Mouse (Mus musculus) cerebellum, adult 2 months (tissue): ENCODE measurements around the gene Cfap206. TPM values are rescaled to one million over a fixed set of nuclear protein-coding genes. Genes with fewer than 3 reads are reported as not detected.

ENCODE experiments used
- DNase-seq, 2 experiments: peaks; one replicate each; pipeline ENCODE4 v3.0.0; 2021
- H3K27ac ChIP-seq: fragments of 200-500 bp; 2 replicates; pipeline ENCODE4 v1.5.1; 2012; ENCODE audit warnings: low read length, control low read depth, inconsistent platforms; ENCODE audit not compliant: insufficient read depth
- H3K27me3 ChIP-seq: fragments of 200-500 bp; 2 replicates; pipeline ENCODE4 v1.6.1; 2012; ENCODE audit warnings: inconsistent platforms, mild to moderate bottlenecking, low read length, moderate library complexity; ENCODE audit not compliant: control insufficient read depth, insufficient read depth
- H3K4me1 ChIP-seq: fragments of 200-500 bp; 2 replicates; pipeline ENCODE4 v1.6.1; 2011; ENCODE audit warnings: low read length; ENCODE audit not compliant: control insufficient read depth, insufficient read depth
- H3K4me3 ChIP-seq: fragments of 200-500 bp; replicated peaks from 2 replicates; pipeline ENCODE3; 2011; ENCODE audit warnings: mild to moderate bottlenecking, low read depth, low read length, control low read depth; ENCODE audit not compliant: insufficient read depth
- CTCF ChIP-seq: fragments of 200-500 bp; IDR thresholded peaks from 2 replicates; pipeline ENCODE4 v1.5.1; 2011; ENCODE audit warnings: low read depth, mild to moderate bottlenecking, control low read depth, low read length, moderate library complexity, borderline replicate concordance; ENCODE audit not compliant: insufficient read depth
- POLR2A ChIP-seq: fragments of 200-500 bp; IDR thresholded peaks from 2 replicates; pipeline ENCODE4 v1.6.1; 2011; ENCODE audit warnings: low read length, control low read depth, borderline replicate concordance; ENCODE audit not compliant: insufficient read depth
- WGBS: fragments of 180-500 bp; shearing (Covaris S2); methylation state at CpG from one replicate; pipeline ENCODE4 v1.1.7; 2018; 5-methylcytosine and 5-hydroxymethylcytosine counted together
- polyA plus RNA-seq: library from polyadenylated mRNA; depleted of rRNA; stranded (reverse); fragments of >200 nt; gene quantifications from 2 replicates; pipeline ENCODE4 v1.2.3, GENCODE M21; 2012; rRNA removed

The Cfap206 gene
- polyA plus RNA-seq, 1 experiment = 0.59 TPM

DNA sequence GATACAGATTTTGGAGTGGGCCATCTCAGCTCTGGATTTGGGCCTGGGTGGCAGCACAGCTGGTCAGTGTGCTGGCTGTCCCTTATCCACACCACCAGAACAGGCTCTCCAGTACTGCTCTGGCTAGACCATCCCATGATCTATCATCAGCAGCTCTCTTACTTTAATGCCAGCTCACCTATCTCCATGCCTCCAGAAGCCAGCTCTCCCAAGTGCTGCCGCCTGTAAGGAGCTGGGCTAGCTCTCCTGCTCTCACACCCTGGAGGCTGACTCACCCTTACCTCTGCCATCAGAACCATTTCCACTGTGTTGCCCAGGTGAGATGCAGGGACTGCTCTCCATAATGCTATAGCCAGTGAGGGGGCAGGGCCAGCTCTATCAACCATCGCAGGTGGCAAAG, 68.5 kb downstream of the Cfap206 start:
- no peak for DNase-seq

GRCm38 (mm10) chr4:34659012-34659411, 71.0 kb downstream of the Cfap206 start:
- 94% methylated on average over 2 of the region's 2 CpGs for WGBS
- Histone ChIP-seq H3K4me1 (no peaks in the 10 kb centered on the region), H3K27me3 (no peaks in the 10 kb centered on the region), H3K4me3 (no peak overlapping the region), H3K27ac (no peak overlapping the region)
- no peak for TF ChIP-seq CTCF
- TF ChIP-seq POLR2A = no peak
- DNase-seq = no peak

More for the DNA sequence above, 68.5 kb downstream of the Cfap206 start:
- no peak overlapping the region for H3K27ac ChIP-seq
- 93% methylated on average over 2 of the region's 2 CpGs for WGBS
- H3K4me3 ChIP-seq = no peak overlapping the region
- H3K27me3 ChIP-seq = no peaks in the 10 kb centered on the region
- H3K4me1 ChIP-seq = no peaks in the 10 kb centered on the region
- TF ChIP-seq POLR2A (no peak), CTCF (no peak)

DNA sequence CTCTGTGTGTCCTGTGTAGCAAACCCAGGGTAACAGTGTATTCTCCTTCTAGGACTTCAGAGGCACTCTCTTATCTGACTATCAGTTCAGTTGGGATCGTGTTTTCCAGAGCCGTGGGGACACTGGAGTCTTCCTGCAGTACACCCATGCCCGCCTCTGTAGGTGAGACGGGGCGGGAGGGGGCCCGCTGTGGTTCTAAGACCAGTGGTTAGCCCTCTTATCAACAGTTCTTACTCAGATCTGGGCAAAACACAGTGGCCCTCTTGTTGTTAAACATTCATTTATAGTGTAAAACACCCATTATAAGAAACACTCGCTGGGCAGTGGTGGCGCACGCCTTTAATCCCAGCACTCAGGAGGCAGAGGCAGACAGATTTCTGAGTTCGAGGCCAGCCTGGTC, 73.9 kb downstream of the Cfap206 start:
- Histone ChIP-seq H3K27me3 (no peaks in the 10 kb centered on the region), H3K4me1 (no peaks in the 10 kb centered on the region), H3K4me3 (no peak overlapping the region), H3K27ac (no peak overlapping the region)
- TF ChIP-seq POLR2A (no peak), CTCF (no peak)
- no peak for DNase-seq
- WGBS = 94% methylated on average over 10 of the region's 10 CpGs

GRCm38 (mm10) chr4:34653179-34653578, 76.8 kb downstream of the Cfap206 start:
- Histone ChIP-seq H3K4me3 (no peak overlapping the region), H3K27me3 (no peaks in the 10 kb centered on the region), H3K4me1 (no peaks in the 10 kb centered on the region), H3K27ac (no peak overlapping the region)
- 92% methylated on average over 7 of the region's 7 CpGs for WGBS
- DNase-seq = no peak
- TF ChIP-seq CTCF (no peak), POLR2A (no peak)

DNA sequence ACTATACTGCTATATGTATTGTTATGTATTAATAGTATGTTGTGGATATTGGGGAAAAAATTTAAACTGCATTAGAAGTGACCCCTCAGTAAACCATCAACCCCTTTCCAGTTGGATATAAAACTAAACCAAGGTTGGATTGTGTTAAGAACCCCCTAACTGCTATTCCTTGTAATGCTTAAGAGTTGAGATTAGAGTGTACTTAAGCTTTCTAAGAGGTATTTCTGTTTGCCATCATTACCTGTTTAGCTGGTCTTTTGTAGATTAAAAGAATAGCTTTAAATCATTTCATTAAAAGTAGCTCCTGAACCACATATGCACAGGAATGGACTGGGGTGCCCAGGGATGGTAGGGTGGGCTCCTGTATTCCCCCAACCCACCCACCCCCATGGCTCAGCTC, 85.2 kb downstream of the Cfap206 start:
- H3K27me3 ChIP-seq = no peaks in the 10 kb centered on the region
- no peak for TF ChIP-seq POLR2A
- no peak for TF ChIP-seq CTCF
- H3K27ac ChIP-seq = no peak overlapping the region
- no peak for DNase-seq
- H3K4me3 ChIP-seq = no peak overlapping the region
- H3K4me1 ChIP-seq = no peaks in the 10 kb centered on the region

GRCm38 (mm10) chr4:34640731-34641130, 89.3 kb downstream of the Cfap206 start:
- H3K27me3 ChIP-seq = no peaks in the 10 kb centered on the region
- TF ChIP-seq POLR2A (no peak), CTCF (no peak)

GRCm38 (mm10) chr4:34639745-34640364, 90.2 kb downstream of the Cfap206 start:
- no peaks in the 10 kb centered on the region for H3K27me3 ChIP-seq
- TF ChIP-seq POLR2A = no peak
- TF ChIP-seq CTCF = no peak
- 95% methylated on average over 5 of the region's 5 CpGs for WGBS
- H3K4me1 ChIP-seq = no peaks in the 10 kb centered on the region
- H3K27ac ChIP-seq = no peak overlapping the region
- no peak for DNase-seq
- no peak overlapping the region for H3K4me3 ChIP-seq

More at GRCm38 (mm10) chr4:34640731-34641130, 89.3 kb downstream of the Cfap206 start:
- no peaks in the 10 kb centered on the region for H3K4me1 ChIP-seq
- 100% methylated on average over 3 of the region's 3 CpGs for WGBS
- H3K4me3 ChIP-seq = no peak overlapping the region
- no peak for DNase-seq
- no peak overlapping the region for H3K27ac ChIP-seq

Other genes with a start within 250 kb of the Cfap206 start
- 67.1 and 72.2 TPM in 2 replicates for gene Akirin2, start 179.3 kb downstream of the Cfap206 start, polyA plus RNA-seq
- gene Orc3, start 115.3 kb downstream of the Cfap206 start, polyA plus RNA-seq = 44.2 and 49.3 TPM in 2 replicates
- gene Rars2, start 115.2 kb downstream of the Cfap206 start, polyA plus RNA-seq = 29.2 and 29.9 TPM in 2 replicates
- 19.2 and 20.9 TPM in 2 replicates for gene Slc35a1, start 42.8 kb downstream of the Cfap206 start, polyA plus RNA-seq
- not detected in 2 replicates for gene Gm136, start 26.1 kb upstream of the Cfap206 start, polyA plus RNA-seq
- gene Smim8, start 48.2 kb upstream of the Cfap206 start, polyA plus RNA-seq = 25.0 and 25.4 TPM in 2 replicates
- gene Zfp292, start 152.8 kb upstream of the Cfap206 start, polyA plus RNA-seq = 8.9 and 9.4 TPM in 2 replicates
- gene Cga, start 163.6 kb upstream of the Cfap206 start, polyA plus RNA-seq = not detected in 2 replicates